Mouse (Mus musculus) limb, embryonic 14.5 days (tissue): ENCODE data around the gene Ptpn14. TPM values are rescaled to one million over a fixed set of nuclear protein-coding genes. Genes with fewer than 3 reads are reported as not detected.
A peak's percentile ranks its signal among the peaks of the same experiment; 100 is the strongest.
"Not testable (repeated sequence)": the region's sequence is repeated elsewhere in the genome, so short reads cannot be mapped to it uniquely, and the experiment has no call there.

Experiments used
- ATAC-seq: fragments of 200-750 bp; cut with Nextera tagmentation; 2 replicates; pipeline ENCODE4 v1.8.0; 2017; ENCODE audit warnings: low read depth, moderate number of reproducible peaks, moderate TSS enrichment; ENCODE audit not compliant: low FRiP score
- DNase-seq: peaks from one replicate; pipeline ENCODE4 v3.0.0-alpha.2; 2015; ENCODE audit warnings: low spot score
- H3K27ac ChIP-seq: fragments of 300-500 bp; sonication (generic); replicated peaks from 2 replicates; pipeline ENCODE4 v1.5.1; 2014; ENCODE audit warnings: low read depth, mild to moderate bottlenecking, low read length, moderate library complexity, mixed read lengths
- H3K27me3 ChIP-seq: fragments of 300-500 bp; sonication (generic); 2 replicates; pipeline ENCODE4 v1.6.1; 2014; ENCODE audit warnings: low read length, mixed read lengths; ENCODE audit not compliant: control insufficient read depth, insufficient read depth
- H3K36me3 ChIP-seq: fragments of 300-500 bp; sonication (generic); 2 replicates; pipeline ENCODE4 v1.6.1; 2014; ENCODE audit warnings: mild to moderate bottlenecking, low read length, moderate library complexity, mixed read lengths; ENCODE audit not compliant: control insufficient read depth, insufficient read depth
- H3K4me1 ChIP-seq: fragments of 300-500 bp; sonication (generic); 2 replicates; pipeline ENCODE4 v1.6.1; 2014; ENCODE audit warnings: antibody characterized with exemption, low read length, mixed read lengths; ENCODE audit not compliant: control insufficient read depth, insufficient read depth
- H3K4me2 ChIP-seq: fragments of 300-500 bp; sonication (generic); replicated peaks from 2 replicates; pipeline ENCODE4 v1.6.1; 2014; ENCODE audit warnings: low read depth, mild to moderate bottlenecking, low read length, moderate library complexity; ENCODE audit not compliant: severe bottlenecking
- H3K4me3 ChIP-seq: fragments of 300-500 bp; sonication (generic); replicated peaks from 2 replicates; pipeline ENCODE4 v1.5.1; 2014; ENCODE audit warnings: low read length
- H3K9ac ChIP-seq: fragments of 300-500 bp; sonication (generic); 2 replicates; pipeline ENCODE4 v1.6.1; 2014; ENCODE audit warnings: mild to moderate bottlenecking, low read depth, low read length, moderate library complexity; ENCODE audit not compliant: severe bottlenecking
- H3K9me3 ChIP-seq: fragments of 300-500 bp; sonication (generic); 2 replicates; pipeline ENCODE4 v1.6.1; 2016; ENCODE audit warnings: low read length; ENCODE audit not compliant: control insufficient read depth
- POLR2A ChIP-seq: fragments of 200-500 bp; IDR thresholded peaks from 2 replicates; pipeline ENCODE4 v1.8.0; 2012; ENCODE audit warnings: inconsistent platforms, mild to moderate bottlenecking, moderate library complexity, borderline replicate concordance; ENCODE audit not compliant: insufficient read depth, insufficient read length; ENCODE audit errors: extremely low read depth
- WGBS: fragments of 180-500 bp; shearing (Covaris S2); extraction: QIAGEN DNeasy Blood & Tissue Kit; methylation state at CpG from one replicate; pipeline ENCODE4 v1.1.7; 2014; 5-methylcytosine and 5-hydroxymethylcytosine counted together
- polyA plus RNA-seq, 2 experiments: library from polyadenylated mRNA; depleted of rRNA in 1 of 2; stranded (reverse) in 1 of 2; unstranded in 1 of 2; fragments of >200 nt; fragmentation: Nextera tagmentation in 1 of 2; extraction: Ambion mirVana in 1 of 2; gene quantifications; 2 replicates each; pipeline versions ENCODE4 v1.2.1 to v1.2.3; 2012 to 2014

Gene Ptpn14
- polyA plus RNA-seq, 2 experiments = 16.1 to 21.8 TPM

GRCm38 (mm10) chr1:189688388-189688750 lies 39.7 kb upstream of the Ptpn14 start:
- H3K9ac ChIP-seq = peak overlapping the region; percentile 50; the same call in 1 of the 2 replicates
- peaks cover 15% of the 10 kb centered on the region for H3K36me3 ChIP-seq
- DNase-seq = no peak
- ATAC-seq = peak; percentile 28; the same call in 1 of the 2 replicates
- H3K4me2 ChIP-seq = peak overlapping the region; percentile 88
- H3K9me3 ChIP-seq = no peaks in the 10 kb centered on the region
- WGBS = 3% methylated on average over 15 of the region's 15 CpGs
- no peak for TF ChIP-seq POLR2A
- peaks cover 15% of the 10 kb centered on the region for H3K4me1 ChIP-seq
- peak overlapping the region; percentile 73 for H3K4me3 ChIP-seq
- no peaks in the 10 kb centered on the region for H3K27me3 ChIP-seq
- H3K27ac ChIP-seq = no peak overlapping the region

GRCm38 (mm10) chr1:189689050-189689833 lies 38.8 kb upstream of the Ptpn14 start:
- WGBS = 33% methylated on average over 4 of the region's 4 CpGs
- H3K36me3 ChIP-seq = peaks cover 7% of the 10 kb centered on the region
- peaks cover 15% of the 10 kb centered on the region for H3K4me1 ChIP-seq
- peak overlapping the region; percentile 73 for H3K4me3 ChIP-seq
- ATAC-seq (no peak), DNase-seq (no peak)
- TF ChIP-seq POLR2A = no peak
- peak overlapping the region; percentile 88 for H3K4me2 ChIP-seq
- H3K27me3 ChIP-seq = no peaks in the 10 kb centered on the region
- 0 out of 2 replicates have a peak overlapping the region, but pooled peaks have one; percentile 6 for H3K9ac ChIP-seq
- H3K9me3 ChIP-seq = no peaks in the 10 kb centered on the region
- H3K27ac ChIP-seq = no peak overlapping the region

GRCm38 (mm10) chr1:189692442-189692841 lies 35.6 kb upstream of the Ptpn14 start:
- not testable (repeated sequence) for H3K4me1 ChIP-seq, ATAC-seq, H3K27ac ChIP-seq, DNase-seq, H3K9me3 ChIP-seq, H3K27me3 ChIP-seq, H3K4me2 ChIP-seq, H3K36me3 ChIP-seq, H3K9ac ChIP-seq, H3K4me3 ChIP-seq
- 52% methylated on average over 3 of the region's 3 CpGs for WGBS

DNA sequence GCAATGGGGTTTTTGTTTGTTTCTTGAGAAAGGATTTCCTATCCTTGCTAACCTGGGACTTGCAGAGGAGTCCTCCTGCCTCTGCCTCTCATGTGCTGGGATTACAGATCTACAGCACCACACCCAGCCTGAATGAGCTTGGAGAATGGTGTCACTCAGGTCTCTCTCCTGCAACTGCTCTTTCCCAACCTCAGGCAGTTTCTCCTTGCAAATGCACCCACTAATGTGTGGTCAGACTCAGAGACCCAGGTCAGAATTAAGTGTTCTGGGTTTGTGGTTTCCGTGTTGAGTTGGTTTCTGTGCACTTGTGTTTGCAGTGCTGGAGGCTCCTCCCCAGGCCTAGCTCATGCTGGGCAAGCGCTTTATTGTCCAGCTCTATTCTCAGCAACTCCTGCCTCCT lies 33.7 kb upstream of the Ptpn14 start:
- Histone ChIP-seq H3K36me3 (no peaks in the 10 kb centered on the region), H3K9ac (no peak overlapping the region), H3K4me3 (no peak overlapping the region), H3K27me3 (no peaks in the 10 kb centered on the region), H3K27ac (no peak overlapping the region), H3K9me3 (no peaks in the 10 kb centered on the region), H3K4me2 (no peak overlapping the region), H3K4me1 (no peaks in the 10 kb centered on the region)
- DNase-seq = no peak
- no peak for ATAC-seq
- 88% methylated on average over 2 of the region's 2 CpGs for WGBS
- no peak for TF ChIP-seq POLR2A

GRCm38 (mm10) chr1:189695321-189695720 lies 32.7 kb upstream of the Ptpn14 start:
- Histone ChIP-seq H3K27me3 (no peaks in the 10 kb centered on the region), H3K36me3 (no peaks in the 10 kb centered on the region), H3K27ac (no peak overlapping the region), H3K4me1 (no peaks in the 10 kb centered on the region), H3K9ac (no peak overlapping the region), H3K4me3 (no peak overlapping the region), H3K4me2 (no peak overlapping the region), H3K9me3 (no peaks in the 10 kb centered on the region)
- no peak for TF ChIP-seq POLR2A
- DNase-seq (no peak), ATAC-seq (no peak)
